Mouse (Mus musculus): Measurements from ENCODE around the gene Myl6. TPM values are rescaled to one million over a fixed set of nuclear protein-coding genes. Genes with fewer than 3 reads are reported as not detected.
A peak's percentile ranks its signal among the peaks of the same experiment; 100 is the strongest.

Gene Myl6
- polyA plus RNA-seq (2014; fragmentation: Nextera tagmentation; extraction: Ambion mirVana), result 776 and 804 TPM in 2 replicates

- peak; percentile 98 for DNase-seq (ENCODE audit: low spot score)
- Histone ChIP-seq H3K4me1 (ENCODE audit: control insufficient read depth, insufficient read depth, low read length) (peaks cover 17% of the 10 kb centered on the region; the same call in 1 of the 2 replicates), H3K4me3 (ENCODE audit: low read depth, low read length) (peak within 1 kb of the TSS; percentile 88), H3K27me3 (ENCODE audit: control insufficient read depth, insufficient read depth, low read length) (no peaks in the 10 kb centered on the region), H3K4me2 (ENCODE audit: low read depth) (peak within 1 kb of the TSS; percentile 83), H3K9ac (ENCODE audit: low read length) (peak within 1 kb of the TSS; percentile 71), H3K36me3 (ENCODE audit: control insufficient read depth, insufficient read depth, low read length) (peaks cover 12% of the 10 kb centered on the region), H3K27ac (ENCODE audit: low read depth, low read length) (peak within 1 kb of the TSS; percentile 82), H3K9me3 (ENCODE audit: control insufficient read depth, low read length) (no peaks in the 10 kb centered on the region)
- under 1% methylated on average over 39 of the region's 45 CpGs for WGBS
- peak; percentile 94 for ATAC-seq (ENCODE audit: insufficient read depth, low FRiP score, low TSS enrichment)
These were observed at the start of gene Myl6 for GRCm38 (mm10) chr10:128493695-128494666. Myl6 (minus strand) TSS chr10:128494145.

DNA sequence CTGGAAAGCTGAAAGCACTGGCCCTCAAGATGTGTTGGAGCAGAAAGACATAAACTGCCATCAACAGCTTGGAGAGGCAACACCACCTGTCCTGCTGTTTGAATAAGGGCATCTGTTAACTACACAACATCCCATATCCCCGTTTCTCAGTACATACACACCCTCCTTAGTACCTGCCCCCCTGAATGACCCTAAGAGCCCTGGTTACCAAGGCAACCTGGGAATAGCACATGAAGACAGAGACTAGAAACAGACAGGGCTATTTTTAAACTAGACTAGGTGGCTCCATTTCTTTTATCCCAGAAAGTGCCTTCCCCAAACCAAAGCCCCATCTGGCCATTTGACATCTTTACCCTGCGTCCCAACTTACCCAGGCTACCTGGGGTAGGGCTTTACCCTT lies 49.2 kb upstream of the Myl6 start:
- peaks cover 20% of the 10 kb centered on the region for H3K36me3 ChIP-seq (ENCODE audit: control insufficient read depth, insufficient read depth, low read length)
- ATAC-seq (ENCODE audit: insufficient read depth, low FRiP score, low TSS enrichment), result no peak
- WGBS, result 76% methylated on average over 2 of the region's 2 CpGs

GRCm38 (mm10) chr10:128538340-128538870 lies 44.5 kb upstream of the Myl6 start:
- H3K36me3 ChIP-seq (ENCODE audit: control insufficient read depth, insufficient read depth, low read length), result peaks cover 2% of the 10 kb centered on the region
- H3K4me1 ChIP-seq (ENCODE audit: control insufficient read depth, insufficient read depth, low read length), result no peaks in the 10 kb centered on the region
- no peak overlapping the region for H3K9ac ChIP-seq (ENCODE audit: low read length)
- H3K4me2 ChIP-seq (ENCODE audit: low read depth), result no peak overlapping the region
- no peaks in the 10 kb centered on the region for H3K27me3 ChIP-seq (ENCODE audit: control insufficient read depth, insufficient read depth, low read length)
- no peaks in the 10 kb centered on the region for H3K9me3 ChIP-seq (ENCODE audit: control insufficient read depth, low read length)
- ATAC-seq (ENCODE audit: insufficient read depth, low FRiP score, low TSS enrichment) (no peak), DNase-seq (ENCODE audit: low spot score) (no peak)
- WGBS, result 83% methylated on average over 1 of the region's 1 CpGs
- no peak overlapping the region for H3K27ac ChIP-seq (ENCODE audit: low read depth, low read length)
- no peak overlapping the region for H3K4me3 ChIP-seq (ENCODE audit: low read depth, low read length)

More for the DNA sequence above, 49.2 kb upstream of the Myl6 start:
- no peaks in the 10 kb centered on the region for H3K9me3 ChIP-seq (ENCODE audit: control insufficient read depth, low read length)
- DNase-seq (ENCODE audit: low spot score), result no peak
- H3K4me1 ChIP-seq (ENCODE audit: control insufficient read depth, insufficient read depth, low read length), result no peaks in the 10 kb centered on the region; the same call in 1 of the 2 replicates
- no peak overlapping the region for H3K9ac ChIP-seq (ENCODE audit: low read length)
- no peak overlapping the region for H3K4me2 ChIP-seq (ENCODE audit: low read depth)
- no peak overlapping the region for H3K27ac ChIP-seq (ENCODE audit: low read depth, low read length)
- H3K27me3 ChIP-seq (ENCODE audit: control insufficient read depth, insufficient read depth, low read length), result no peaks in the 10 kb centered on the region
- H3K4me3 ChIP-seq (ENCODE audit: low read depth, low read length), result no peak overlapping the region

DNA sequence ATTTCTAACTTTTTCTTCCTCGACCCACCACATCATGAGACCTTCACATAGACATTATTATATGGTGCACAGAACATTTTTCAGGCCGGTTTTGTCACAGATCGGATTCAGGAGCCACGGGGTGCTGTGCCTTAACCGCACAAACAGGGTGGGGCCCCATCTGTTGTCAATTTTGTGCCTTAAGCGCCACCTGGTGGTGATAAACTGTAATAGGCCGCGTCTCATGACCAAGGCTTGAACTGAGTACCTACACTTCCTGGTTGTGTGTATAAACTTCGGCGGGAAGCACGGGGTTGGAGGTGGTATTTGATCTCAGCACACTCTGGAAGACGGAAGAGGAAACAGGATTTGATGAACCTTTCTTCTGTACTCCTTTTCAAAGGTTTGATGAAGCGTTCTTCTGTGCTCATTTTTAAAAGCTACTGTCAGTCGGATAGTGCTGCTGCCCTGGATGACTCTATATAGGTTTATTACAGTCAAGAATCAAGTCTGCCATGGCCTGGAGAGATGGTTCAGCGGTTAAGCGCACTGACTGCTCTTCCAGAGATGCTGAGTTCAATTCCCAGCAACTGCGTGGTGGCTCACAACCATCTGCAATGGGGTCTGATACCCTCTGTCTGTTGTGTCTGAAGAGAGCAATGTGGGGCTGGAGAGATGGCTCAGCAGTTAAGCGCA lies 42.5 kb upstream of the Myl6 start:
- Histone ChIP-seq H3K27ac (ENCODE audit: low read depth, low read length) (no peak overlapping the region), H3K9ac (ENCODE audit: low read length) (no peak overlapping the region), H3K4me3 (ENCODE audit: low read depth, low read length) (no peak overlapping the region), H3K4me2 (ENCODE audit: low read depth) (no peak overlapping the region), H3K9me3 (ENCODE audit: control insufficient read depth, low read length) (no peaks in the 10 kb centered on the region), H3K27me3 (ENCODE audit: control insufficient read depth, insufficient read depth, low read length) (no peaks in the 10 kb centered on the region), H3K4me1 (ENCODE audit: control insufficient read depth, insufficient read depth, low read length) (no peaks in the 10 kb centered on the region), H3K36me3 (ENCODE audit: control insufficient read depth, insufficient read depth, low read length) (no peaks in the 10 kb centered on the region)
- WGBS, result 17% methylated on average over 18 of the region's 18 CpGs
- DNase-seq (ENCODE audit: low spot score), result peak; percentile 87
- peak; percentile 90 for ATAC-seq (ENCODE audit: insufficient read depth, low FRiP score, low TSS enrichment)

- H3K4me1 ChIP-seq (ENCODE audit: control insufficient read depth, insufficient read depth, low read length), result no peaks in the 10 kb centered on the region
- H3K4me2 ChIP-seq (ENCODE audit: low read depth), result no peak overlapping the region
- no peak for ATAC-seq (ENCODE audit: insufficient read depth, low FRiP score, low TSS enrichment)
- H3K27ac ChIP-seq (ENCODE audit: low read depth, low read length), result no peak overlapping the region
- H3K9me3 ChIP-seq (ENCODE audit: control insufficient read depth, low read length), result no peaks in the 10 kb centered on the region
- 74% methylated on average over 4 of the region's 4 CpGs for WGBS
- no peaks in the 10 kb centered on the region for H3K36me3 ChIP-seq (ENCODE audit: control insufficient read depth, insufficient read depth, low read length)
- H3K4me3 ChIP-seq (ENCODE audit: low read depth, low read length), result no peak overlapping the region
- no peak overlapping the region for H3K9ac ChIP-seq (ENCODE audit: low read length)
- H3K27me3 ChIP-seq (ENCODE audit: control insufficient read depth, insufficient read depth, low read length), result no peaks in the 10 kb centered on the region
- DNase-seq (ENCODE audit: low spot score), result no peak
These were observed 41.8 kb upstream of the Myl6 start for GRCm38 (mm10) chr10:128535624-128536265.

GRCm38 (mm10) chr10:128535206-128535605 lies 41.3 kb upstream of the Myl6 start:
- Histone ChIP-seq H3K9me3 (ENCODE audit: control insufficient read depth, low read length) (no peaks in the 10 kb centered on the region), H3K27ac (ENCODE audit: low read depth, low read length) (no peak overlapping the region), H3K4me3 (ENCODE audit: low read depth, low read length) (no peak overlapping the region), H3K4me2 (ENCODE audit: low read depth) (no peak overlapping the region), H3K9ac (ENCODE audit: low read length) (no peak overlapping the region), H3K4me1 (ENCODE audit: control insufficient read depth, insufficient read depth, low read length) (no peaks in the 10 kb centered on the region), H3K36me3 (ENCODE audit: control insufficient read depth, insufficient read depth, low read length) (no peaks in the 10 kb centered on the region), H3K27me3 (ENCODE audit: control insufficient read depth, insufficient read depth, low read length) (no peaks in the 10 kb centered on the region)
- ATAC-seq (ENCODE audit: insufficient read depth, low FRiP score, low TSS enrichment) (no peak), DNase-seq (ENCODE audit: low spot score) (no peak)
- 87% methylated on average over 2 of the region's 2 CpGs for WGBS

DNA sequence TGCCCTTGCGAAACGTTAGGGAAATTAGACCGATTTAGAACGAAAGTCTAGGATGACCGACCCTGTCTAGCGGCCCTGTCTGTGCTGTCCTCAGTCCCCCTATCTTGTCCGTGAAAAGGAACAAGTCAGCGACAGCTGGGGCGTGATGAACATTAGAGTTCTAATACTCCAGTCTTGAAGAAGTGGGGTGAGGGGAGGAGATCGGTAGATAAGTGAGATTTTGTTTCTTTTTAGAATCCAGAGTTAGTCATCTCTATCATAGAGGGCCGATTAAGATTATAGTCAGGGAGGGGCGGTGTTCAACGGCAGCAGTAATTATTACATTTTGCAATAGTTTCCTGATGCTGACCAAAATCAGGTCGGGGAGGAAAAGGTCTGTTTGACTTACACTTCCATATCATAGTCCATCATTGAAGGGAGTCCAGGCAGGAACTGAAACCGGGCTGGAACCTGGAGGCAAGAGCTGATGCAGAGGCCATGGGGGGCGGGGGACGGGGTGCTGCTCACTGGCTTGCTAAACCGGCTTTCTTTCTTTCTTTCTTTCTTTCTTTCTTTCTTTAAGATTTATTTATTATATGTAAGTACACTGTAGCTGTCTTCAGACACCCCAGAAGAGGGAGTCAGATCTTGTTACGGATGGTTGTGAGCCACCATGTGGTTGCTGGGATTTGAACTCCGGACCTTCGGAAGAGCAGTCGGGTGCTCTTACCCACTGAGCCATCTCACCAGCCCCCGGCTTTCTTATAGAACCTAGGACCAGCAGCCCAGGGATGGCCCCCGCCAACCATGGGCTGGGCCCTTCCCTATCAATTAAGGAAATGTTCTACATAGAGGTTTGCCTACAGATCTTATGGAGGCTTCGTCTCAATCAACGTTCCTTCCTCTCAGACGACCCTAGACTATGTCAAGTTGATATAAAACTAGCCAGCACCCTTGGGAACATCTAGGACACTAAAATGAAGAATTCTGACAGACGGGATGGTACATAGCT lies 32.7 kb upstream of the Myl6 start:
- H3K9ac ChIP-seq (ENCODE audit: low read length), result no peak overlapping the region
- H3K27ac ChIP-seq (ENCODE audit: low read depth, low read length), result no peak overlapping the region
- WGBS, result 30% methylated on average over 28 of the region's 28 CpGs

More for the DNA sequence above, 32.7 kb upstream of the Myl6 start:
- peak overlapping the region; percentile 74 for H3K4me3 ChIP-seq (ENCODE audit: low read depth, low read length)
- no peaks in the 10 kb centered on the region for H3K36me3 ChIP-seq (ENCODE audit: control insufficient read depth, insufficient read depth, low read length)
- H3K9me3 ChIP-seq (ENCODE audit: control insufficient read depth, low read length), result no peaks in the 10 kb centered on the region
- DNase-seq (ENCODE audit: low spot score), result peak; percentile 2
- peak; percentile 27; the same call in 1 of the 2 replicates for ATAC-seq (ENCODE audit: insufficient read depth, low FRiP score, low TSS enrichment)
- 0 out of 2 replicates have a peak, but pooled peaks cover 2% of the 10 kb centered on the region for H3K27me3 ChIP-seq (ENCODE audit: control insufficient read depth, insufficient read depth, low read length)
- H3K4me2 ChIP-seq (ENCODE audit: low read depth), result peak overlapping the region; percentile 99
- H3K4me1 ChIP-seq (ENCODE audit: control insufficient read depth, insufficient read depth, low read length), result 0 out of 2 replicates have a peak, but pooled peaks cover 2% of the 10 kb centered on the region
